Mouse (Mus musculus) urinary bladder, postnatal 36 days (tissue): ENCODE results near the gene 5330417H12Rik.

ENCODE experiments used
- DNase-seq, 2 experiments: peaks; one replicate each; pipeline ENCODE4 v3.0.0; 2022; ENCODE audit warnings: low spot score in 2 of 2, mixed read lengths in 1 of 2

The 5330417H12Rik gene

DNA sequence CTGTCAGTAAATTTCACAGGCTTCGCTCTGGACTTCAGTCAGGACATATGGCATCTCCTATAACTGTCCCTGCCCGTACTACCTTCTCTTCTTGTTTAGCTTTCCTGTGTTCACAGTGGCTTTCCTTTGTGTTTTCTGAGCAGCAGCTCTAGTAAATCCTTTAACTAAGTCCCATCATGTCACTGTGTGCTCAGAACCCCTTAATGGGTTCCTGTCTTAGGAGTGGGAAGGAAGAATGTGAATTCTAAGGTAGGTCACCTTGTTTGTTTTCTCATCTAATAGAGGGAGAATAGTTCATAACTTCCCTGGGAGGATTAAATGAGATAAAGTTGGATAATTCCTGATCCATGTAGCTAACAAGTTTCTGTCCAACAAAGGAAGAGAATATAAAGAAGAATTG is at the start of gene 5330417H12Rik:
5330417H12Rik (minus strand) TSS at position 101 of the 400 bp plus-strand sequence.
- DNase-seq: no peak

GRCm38 (mm10) chr7:107668514-107668913 is 43.6 kb upstream of the 5330417H12Rik start:
- no peak for DNase-seq

- DNase-seq: no peak
Observed at GRCm38 (mm10) chr7:107666262-107666902, 41.4 kb upstream of the 5330417H12Rik start.

DNA sequence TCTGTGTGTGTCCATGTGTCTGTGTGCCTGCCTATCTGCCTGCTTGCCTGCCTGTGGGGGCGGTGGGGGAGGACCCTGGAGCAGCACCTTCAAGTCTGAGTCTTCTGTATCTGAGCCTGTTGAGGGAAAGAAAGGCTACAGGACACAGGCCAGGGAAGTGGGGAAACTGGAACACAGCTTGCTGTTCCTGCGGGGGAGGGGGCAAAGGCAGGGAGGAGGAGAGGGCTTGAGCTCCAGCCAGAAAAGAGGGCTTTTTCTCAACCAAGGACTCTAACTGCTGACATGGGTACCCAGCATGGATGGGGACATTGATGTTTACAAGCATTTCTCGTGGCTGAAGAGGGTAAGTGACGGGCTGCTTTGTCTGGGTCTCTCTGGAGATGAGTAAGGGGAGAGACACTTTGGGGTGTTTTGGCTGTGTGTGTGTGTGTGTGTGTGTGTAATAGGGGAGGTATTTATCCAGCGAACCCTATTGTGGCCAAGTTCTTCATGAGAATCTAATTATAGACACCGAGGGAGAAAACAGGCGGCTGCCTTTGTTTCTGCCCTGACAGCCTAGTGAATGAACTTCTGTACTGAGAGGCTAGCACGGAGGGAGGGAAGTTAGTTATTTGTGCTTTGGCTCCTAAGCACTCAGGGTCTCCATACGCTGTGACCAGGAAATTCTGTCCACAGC is 40.8 kb upstream of the 5330417H12Rik start:
- peak in 1 of 2 experiments; percentile 37 for DNase-seq

GRCm38 (mm10) chr7:107665221-107665585 is 40.2 kb upstream of the 5330417H12Rik start:
- DNase-seq: no peak

- DNase-seq: peak in 1 of 2 experiments; percentile 17
Observed at GRCm38 (mm10) chr7:107664063-107665056, 39.4 kb upstream of the 5330417H12Rik start.

DNA sequence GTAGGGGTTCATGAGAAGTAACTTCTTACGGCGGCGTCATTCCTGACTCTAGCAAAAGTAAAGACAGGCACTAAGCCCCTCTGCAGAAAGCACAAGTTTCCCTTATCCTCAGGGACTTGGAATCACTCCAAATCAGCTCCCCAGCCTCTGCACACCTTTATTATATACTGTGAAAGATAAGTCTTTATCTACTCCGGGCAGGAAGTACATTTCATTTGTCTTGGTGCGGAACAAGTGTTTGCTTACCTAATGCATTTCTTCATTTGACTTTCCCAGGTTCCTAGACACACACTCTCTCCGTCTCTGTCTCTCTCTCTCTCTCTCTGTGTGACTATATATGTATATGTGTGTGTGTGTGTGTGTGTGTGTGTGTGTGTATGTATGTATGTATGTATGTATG is 38.7 kb upstream of the 5330417H12Rik start:
- no peak for DNase-seq

GRCm38 (mm10) chr7:107661843-107662281 is 36.9 kb upstream of the 5330417H12Rik start:
- DNase-seq: no peak

DNA sequence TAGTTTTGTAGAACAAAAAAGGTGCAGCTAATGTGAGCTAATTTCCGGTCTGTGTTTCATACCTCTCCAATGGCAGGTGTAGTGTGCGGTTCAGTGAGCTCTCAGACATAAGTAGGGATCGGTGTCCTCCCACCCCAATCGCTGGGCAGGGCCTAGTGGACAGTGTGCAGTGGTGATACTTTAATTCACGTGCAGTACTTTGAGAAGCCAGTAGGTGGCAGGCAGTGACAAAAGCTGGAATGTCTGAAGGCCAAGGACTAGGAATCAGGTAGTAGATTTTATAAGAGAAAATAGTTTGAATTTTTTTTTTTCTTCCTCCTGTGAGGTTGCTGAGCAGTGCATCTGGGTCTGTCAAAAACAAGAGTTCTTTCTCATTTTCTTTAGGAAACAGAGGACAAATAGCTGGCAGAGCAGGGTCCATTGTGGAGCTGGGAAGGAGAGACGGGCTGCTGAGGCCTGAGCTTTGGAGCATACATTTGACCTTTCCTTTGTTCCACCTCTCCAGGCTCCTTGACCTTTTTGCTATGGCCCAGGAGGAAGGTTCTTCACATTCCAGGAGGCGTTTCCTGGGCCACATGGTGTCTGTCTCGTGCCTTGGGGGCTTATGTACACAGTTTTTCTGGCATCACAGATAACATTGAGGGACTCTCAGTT is 36.4 kb upstream of the 5330417H12Rik start:
- DNase-seq: peak; percentile 71 to 73

DNA sequence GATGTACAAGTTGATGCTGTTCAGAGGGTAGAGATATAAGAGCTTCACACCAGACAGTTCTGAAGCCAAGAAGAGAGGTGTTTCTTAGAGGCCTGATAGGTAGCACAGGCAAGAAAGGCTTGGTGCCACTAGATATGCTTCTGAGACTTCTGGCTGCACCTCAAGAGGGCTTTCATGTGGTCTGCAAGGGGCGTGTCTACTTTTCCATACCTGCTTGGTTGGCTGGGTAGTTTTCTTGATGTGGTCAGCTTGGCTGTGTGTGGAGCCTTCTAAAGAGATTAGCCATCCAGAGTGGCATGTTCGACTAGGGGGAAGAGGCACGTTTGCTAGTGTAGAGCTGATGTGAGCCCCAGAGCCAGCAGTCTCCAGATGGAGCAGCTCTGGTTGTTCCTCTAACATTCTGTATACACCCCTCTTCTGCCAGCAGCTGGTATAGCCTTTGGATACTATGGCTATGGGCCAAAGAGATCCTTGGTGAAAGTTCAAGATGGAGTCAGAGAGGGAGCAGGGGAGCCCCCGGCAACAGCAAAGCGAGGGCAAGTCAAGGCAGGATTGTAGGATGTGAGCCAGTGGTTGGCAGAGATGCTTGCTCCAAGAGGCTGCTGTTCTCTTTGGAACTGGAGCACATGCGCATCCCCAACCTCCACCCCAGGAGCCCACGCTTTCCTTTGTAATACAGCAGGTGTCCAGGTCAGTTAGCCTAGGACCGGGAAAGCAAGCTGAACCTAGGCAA is 34.4 kb upstream of the 5330417H12Rik start:
- no peak for DNase-seq

- DNase-seq: no peak
Observed at GRCm38 (mm10) chr7:107656451-107656850, 31.5 kb upstream of the 5330417H12Rik start.

- no peak for DNase-seq
Observed at GRCm38 (mm10) chr7:107651821-107652220, 26.9 kb upstream of the 5330417H12Rik start.

GRCm38 (mm10) chr7:107649990-107650389 is 25.0 kb upstream of the 5330417H12Rik start:
- DNase-seq: no peak

DNA sequence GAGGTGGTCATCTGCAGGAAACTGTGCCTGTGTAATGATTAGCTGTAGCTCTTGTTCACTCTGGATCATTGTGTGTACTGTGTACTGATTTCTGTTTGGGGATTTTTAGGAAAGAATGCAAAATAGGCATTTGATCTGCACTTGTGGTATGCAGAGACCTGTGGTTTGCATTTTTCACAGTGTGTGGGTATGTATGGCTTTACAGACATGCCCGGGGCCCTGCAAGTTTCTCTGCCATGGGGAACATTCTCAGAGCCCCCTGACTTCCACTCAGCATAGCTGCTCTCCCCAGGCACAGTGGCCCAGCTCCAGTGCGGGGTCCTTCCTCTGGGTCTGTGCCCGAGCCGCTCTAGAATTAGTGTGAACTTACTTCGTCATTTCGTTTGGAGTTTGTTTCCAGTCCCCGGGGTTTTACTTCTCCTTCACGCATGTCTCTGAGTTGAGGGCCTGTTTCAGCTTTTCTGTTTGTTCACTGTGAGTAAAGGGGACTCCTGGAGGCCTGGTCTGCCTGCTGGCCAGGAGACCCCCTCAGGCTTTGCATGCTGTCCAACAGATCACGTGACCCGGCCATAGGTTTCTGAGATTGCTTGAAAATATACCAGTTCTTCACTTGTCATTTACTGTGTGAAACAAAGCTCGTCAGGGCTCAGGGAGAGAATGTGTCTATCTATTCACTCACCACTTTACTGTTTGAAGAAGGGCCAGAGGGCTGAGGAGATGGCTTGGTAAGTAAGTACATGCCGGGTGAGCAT is 24.2 kb upstream of the 5330417H12Rik start:
- no peak for DNase-seq

GRCm38 (mm10) chr7:107644987-107645386 is 20.0 kb upstream of the 5330417H12Rik start:
- DNase-seq: no peak

- DNase-seq: no peak
Observed at GRCm38 (mm10) chr7:107642586-107643275, 17.8 kb upstream of the 5330417H12Rik start.

- DNase-seq: no peak
Observed at GRCm38 (mm10) chr7:107638026-107638425, 13.1 kb upstream of the 5330417H12Rik start.

DNA sequence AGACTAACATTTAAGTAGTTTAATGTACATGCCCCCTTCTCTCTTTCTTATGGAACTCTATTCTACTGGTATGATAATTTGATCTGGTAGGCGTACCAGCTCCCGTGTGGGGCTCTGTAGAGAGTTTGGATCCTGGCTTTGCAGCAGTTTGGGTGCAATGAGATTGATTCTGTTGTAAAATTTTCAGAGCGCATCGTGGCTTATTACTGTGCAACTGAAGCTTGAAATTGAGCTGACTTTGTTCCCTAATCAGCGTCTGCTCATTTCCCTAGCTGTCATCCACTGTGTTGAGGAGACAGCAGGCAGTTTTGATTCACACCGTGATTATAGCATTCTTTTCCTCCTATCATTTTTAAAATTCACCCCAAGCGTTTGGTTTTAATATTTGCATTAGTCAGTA is 12.4 kb upstream of the 5330417H12Rik start:
- DNase-seq: no peak

DNA sequence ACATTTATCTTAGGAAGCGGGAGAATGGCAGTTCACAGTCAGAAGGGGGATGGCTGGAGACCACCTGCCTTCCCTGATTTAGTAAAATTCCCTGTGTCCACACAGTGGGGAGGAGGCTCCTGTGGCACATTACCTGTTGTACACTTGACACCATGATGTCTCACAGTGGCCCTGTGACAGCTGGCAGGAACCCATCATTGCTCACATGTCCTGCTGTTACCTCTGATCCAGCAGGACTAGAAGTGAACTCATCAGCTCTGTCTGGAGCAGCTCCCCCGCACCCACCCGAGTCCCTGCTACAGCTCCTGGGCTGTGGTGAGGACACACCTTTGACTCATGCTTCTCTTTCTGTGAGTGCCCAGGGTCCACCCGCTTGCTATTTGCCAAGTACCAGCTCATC is 8.2 kb upstream of the 5330417H12Rik start:
- DNase-seq: no peak

- no peak for DNase-seq
Observed at GRCm38 (mm10) chr7:107628383-107628782, 3.4 kb upstream of the 5330417H12Rik start.
